Mouse (Mus musculus): ENCODE results near the gene Ccdc144b. TPM values are rescaled to one million over a fixed set of nuclear protein-coding genes. Genes with fewer than 3 reads are reported as not detected.

Gene Ccdc144b
- polyA plus RNA-seq, 1 experiment from 2014 or later, result not detected

DNA sequence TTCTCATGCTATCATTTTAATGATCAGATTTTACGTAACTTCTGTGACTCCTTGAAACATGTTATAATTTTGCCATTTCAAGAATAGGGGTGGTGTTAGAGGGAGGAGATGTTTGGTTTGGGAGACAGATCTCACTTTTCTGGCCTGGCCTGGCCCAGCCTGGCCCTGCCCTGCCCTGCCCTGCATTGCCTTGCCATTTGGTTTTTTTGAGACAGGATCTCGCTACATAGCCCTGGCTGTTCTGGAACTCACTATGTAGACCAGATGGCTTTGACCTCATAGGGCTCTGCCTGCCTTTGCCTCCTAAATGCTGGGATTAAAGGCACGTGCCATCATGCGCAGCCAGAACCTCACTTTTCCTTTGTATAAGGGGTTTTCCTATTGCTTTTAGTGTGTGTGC is 17.1 kb upstream of the Ccdc144b start:
- Histone ChIP-seq H3K27ac (replicated peaks) (no peak overlapping the region), H3K4me1 (peaks cover 14% of the 10 kb centered on the region), H3K9ac (no peak overlapping the region), H3K27me3 (no peaks in the 10 kb centered on the region), H3K4me3 (replicated peaks) (no peak overlapping the region), H3K36me3 (peaks cover 33% of the 10 kb centered on the region), H3K4me2 (replicated peaks) (no peak overlapping the region), H3K9me3 (replicated peaks) (no peaks in the 10 kb centered on the region)
- WGBS, result 90% methylated on average over 4 of the region's 4 CpGs
- ATAC-seq (ENCODE audit: insufficient number of reproducible peaks, low FRiP score, low TSS enrichment, low read depth), result no peak

DNA sequence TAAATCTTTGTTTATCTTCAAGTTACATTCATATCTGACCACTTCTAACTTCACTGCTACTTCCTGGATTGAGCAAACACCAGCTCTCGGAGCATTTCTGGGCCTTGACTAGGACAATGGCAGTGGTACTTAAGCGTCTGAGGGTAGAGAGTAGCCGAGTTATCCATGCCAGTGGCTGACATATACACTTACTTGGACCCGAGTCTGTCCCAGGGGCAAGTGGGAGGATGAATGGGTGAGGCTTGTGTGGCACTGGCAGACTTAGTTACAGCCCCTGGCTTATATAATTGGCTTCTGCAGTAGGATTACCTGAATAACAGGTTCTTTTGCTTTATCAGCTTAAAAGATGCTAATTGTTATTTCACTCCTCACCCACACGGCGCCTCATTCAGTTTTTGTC is 14.4 kb upstream of the Ccdc144b start:
- Histone ChIP-seq H3K4me1 (peaks cover 14% of the 10 kb centered on the region), H3K9me3 (replicated peaks) (no peaks in the 10 kb centered on the region), H3K27ac (replicated peaks) (no peak overlapping the region), H3K4me2 (replicated peaks) (no peak overlapping the region), H3K27me3 (no peaks in the 10 kb centered on the region), H3K9ac (no peak overlapping the region), H3K4me3 (replicated peaks) (peak overlapping the region; percentile 9; the same call in 1 of the 2 replicates), H3K36me3 (peaks cover 12% of the 10 kb centered on the region; the same call in 1 of the 2 replicates)
- 74% methylated on average over 6 of the region's 6 CpGs for WGBS
- ATAC-seq (ENCODE audit: insufficient number of reproducible peaks, low FRiP score, low TSS enrichment, low read depth), result no peak

DNA sequence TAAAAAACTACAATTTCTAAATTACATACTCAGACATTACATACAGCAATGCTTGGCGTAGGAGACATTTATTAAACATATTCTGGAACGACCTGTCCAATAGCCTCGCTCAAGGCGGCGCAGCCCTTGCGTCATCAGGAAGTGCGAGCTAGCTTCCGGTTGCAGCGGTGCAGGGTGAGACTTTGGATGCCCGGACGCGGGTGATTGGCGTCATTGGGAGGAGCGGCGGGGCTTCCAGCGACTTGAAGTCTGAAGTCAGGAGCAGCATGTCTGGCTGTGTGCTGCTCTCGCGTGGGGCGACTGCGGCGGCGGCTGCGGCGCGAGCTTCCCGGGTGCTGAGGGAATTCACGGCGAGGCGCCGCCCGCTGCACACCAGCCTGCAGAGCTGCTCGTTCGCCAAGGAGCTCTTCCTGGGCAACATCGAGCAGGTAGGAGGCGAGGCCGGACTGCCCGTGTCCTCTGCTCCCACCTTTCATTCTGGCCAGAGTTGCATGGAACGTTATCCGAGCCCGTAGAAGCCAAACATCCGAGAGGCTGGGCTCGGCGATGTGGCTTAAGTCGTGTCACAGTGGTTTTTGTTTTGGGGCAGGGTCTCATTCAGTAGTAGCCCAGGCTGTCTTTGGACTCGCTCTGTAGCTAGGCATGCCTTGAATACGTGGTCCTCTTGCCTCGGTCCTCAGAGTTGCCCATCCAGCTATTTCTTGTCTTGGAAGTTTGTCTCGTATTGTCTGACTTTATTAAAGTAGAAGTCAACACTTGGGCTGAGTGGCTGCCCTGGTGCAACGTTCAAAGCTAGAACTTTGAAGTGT is 12.7 kb upstream of the Ccdc144b start, which contains the start of gene Acad9:
TSS of gene Acad9 (plus strand) at position 137 of the 809 bp plus-strand sequence.
- Histone ChIP-seq H3K9ac (peak within 1 kb of the TSS; percentile 91), H3K4me2 (replicated peaks) (peak within 1 kb of the TSS; percentile 67), H3K4me1 (peaks cover 14% of the 10 kb centered on the region), H3K9me3 (replicated peaks) (no peaks in the 10 kb centered on the region), H3K4me3 (replicated peaks) (peak within 1 kb of the TSS; percentile 92), H3K36me3 (peaks cover 12% of the 10 kb centered on the region; the same call in 1 of the 2 replicates), H3K27ac (replicated peaks) (peak within 1 kb of the TSS; percentile 74), H3K27me3 (peaks cover 8% of the 10 kb centered on the region)
- peak; percentile 95 for ATAC-seq (ENCODE audit: insufficient number of reproducible peaks, low FRiP score, low TSS enrichment, low read depth)
- whole genome bisulfite sequencing, result under 1% methylated on average over 49 of the region's 49 CpGs

DNA sequence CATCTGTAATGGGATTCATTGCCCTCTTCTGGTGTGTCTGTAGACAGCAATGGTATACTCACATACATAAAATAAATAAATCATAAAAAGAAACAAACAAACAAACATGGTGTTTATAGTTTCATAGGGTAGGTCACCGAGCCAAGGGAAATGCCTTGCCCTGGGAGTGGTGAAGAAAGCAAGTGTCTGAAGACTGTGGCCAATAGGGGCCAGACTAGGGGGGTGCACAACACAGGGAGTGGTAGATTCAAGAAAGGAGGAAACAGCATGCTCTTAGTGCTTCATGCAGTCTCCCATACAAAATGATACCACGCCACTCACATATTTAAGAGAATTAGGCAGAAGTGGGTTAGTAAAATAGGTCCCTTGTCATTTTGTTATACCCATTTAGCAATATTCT is 11.8 kb upstream of the Ccdc144b start:
- H3K4me3 ChIP-seq (replicated peaks), result peak overlapping the region; percentile 92
- H3K9ac ChIP-seq, result no peak overlapping the region
- ATAC-seq (ENCODE audit: insufficient number of reproducible peaks, low FRiP score, low TSS enrichment, low read depth), result no peak

DNA sequence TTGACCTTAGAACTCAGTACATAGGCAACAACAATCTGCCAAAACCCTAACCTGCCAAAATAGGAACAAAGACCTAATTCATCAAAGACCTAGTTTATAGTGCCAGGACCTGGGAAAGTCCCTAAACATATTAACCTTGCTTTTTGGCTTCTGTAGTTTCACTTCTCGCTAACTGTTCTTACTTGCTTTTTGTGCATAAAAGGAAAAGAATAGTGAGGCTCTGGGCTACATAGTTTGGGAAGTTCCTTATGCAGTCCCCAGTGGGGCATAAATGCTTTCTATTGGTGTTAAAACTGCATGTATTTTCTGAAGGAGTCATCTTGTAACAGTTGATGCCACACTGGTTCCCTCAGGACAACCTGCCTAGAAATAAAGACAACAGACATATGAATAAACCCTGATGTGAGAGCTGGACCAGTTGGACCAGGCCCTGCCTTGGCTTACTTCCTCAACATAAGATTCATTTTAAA is 11.3 kb upstream of the Ccdc144b start:
- H3K36me3 ChIP-seq, result 0 out of 2 replicates have a peak, but pooled peaks cover 3% of the 10 kb centered on the region
- H3K27me3 ChIP-seq, result peaks cover 8% of the 10 kb centered on the region
- H3K9ac ChIP-seq, result no peak overlapping the region
- H3K4me2 ChIP-seq (replicated peaks), result no peak overlapping the region
- peaks cover 14% of the 10 kb centered on the region for H3K4me1 ChIP-seq
- H3K27ac ChIP-seq (replicated peaks), result no peak overlapping the region
- no peak for ATAC-seq (ENCODE audit: insufficient number of reproducible peaks, low FRiP score, low TSS enrichment, low read depth)
- H3K4me3 ChIP-seq (replicated peaks), result no peak overlapping the region
- 89% methylated on average over 1 of the region's 1 CpGs for WGBS
- H3K9me3 ChIP-seq (replicated peaks), result no peaks in the 10 kb centered on the region

More for the DNA sequence above, 11.8 kb upstream of the Ccdc144b start:
- 97% methylated on average over 2 of the region's 2 CpGs for WGBS
- H3K4me2 ChIP-seq (replicated peaks), result peak overlapping the region; percentile 67
- H3K27ac ChIP-seq (replicated peaks), result no peak overlapping the region
- peaks cover 6% of the 10 kb centered on the region; the same call in 1 of the 2 replicates for H3K36me3 ChIP-seq
- H3K9me3 ChIP-seq (replicated peaks), result no peaks in the 10 kb centered on the region
- peaks cover 8% of the 10 kb centered on the region for H3K27me3 ChIP-seq
- peaks cover 14% of the 10 kb centered on the region for H3K4me1 ChIP-seq

DNA sequence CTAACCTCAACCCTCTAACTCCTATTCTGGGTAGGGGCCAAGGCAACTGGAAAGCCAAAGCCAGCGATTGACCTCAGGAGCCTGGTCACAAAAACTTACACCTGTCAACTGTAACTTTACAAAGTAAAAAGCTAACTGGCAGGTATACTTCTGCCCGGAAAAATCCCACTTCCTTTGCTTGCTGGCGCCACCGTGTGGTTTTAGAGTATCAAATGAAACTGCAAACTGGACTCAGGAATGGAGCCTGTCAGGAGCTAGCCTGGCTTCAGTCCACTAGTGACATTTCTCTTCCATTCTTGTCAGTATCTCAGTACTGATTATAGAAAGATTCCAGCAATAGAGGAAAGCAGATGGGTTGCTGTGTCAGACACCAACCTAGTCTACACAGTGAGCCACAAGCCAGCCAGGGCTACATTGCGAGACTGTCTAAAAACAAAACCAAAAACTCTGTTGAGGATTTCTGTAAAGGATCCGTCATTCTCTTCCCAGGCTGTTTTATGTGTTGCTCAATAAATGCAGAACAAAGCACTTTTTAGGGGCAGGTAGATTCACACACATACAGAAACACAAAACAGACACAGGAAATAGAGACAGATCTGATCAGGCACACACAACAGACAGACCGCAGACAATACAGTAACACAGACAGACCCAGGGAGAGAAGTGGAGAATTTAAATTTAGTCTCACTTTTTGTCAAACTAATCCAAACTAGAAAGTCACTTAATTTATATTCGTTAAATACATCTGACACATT is 6.9 kb upstream of the Ccdc144b start:
- H3K4me2 ChIP-seq (replicated peaks), result no peak overlapping the region
- H3K4me1 ChIP-seq, result no peaks in the 10 kb centered on the region
- H3K4me3 ChIP-seq (replicated peaks), result no peak overlapping the region
- no peak for ATAC-seq (ENCODE audit: insufficient number of reproducible peaks, low FRiP score, low TSS enrichment, low read depth)
- no peaks in the 10 kb centered on the region for H3K36me3 ChIP-seq
- H3K27me3 ChIP-seq, result peaks cover 8% of the 10 kb centered on the region
- 32% methylated on average over 8 of the region's 8 CpGs for WGBS
- H3K27ac ChIP-seq (replicated peaks), result no peak overlapping the region
- H3K9me3 ChIP-seq (replicated peaks), result no peaks in the 10 kb centered on the region
- H3K9ac ChIP-seq, result no peak overlapping the region

DNA sequence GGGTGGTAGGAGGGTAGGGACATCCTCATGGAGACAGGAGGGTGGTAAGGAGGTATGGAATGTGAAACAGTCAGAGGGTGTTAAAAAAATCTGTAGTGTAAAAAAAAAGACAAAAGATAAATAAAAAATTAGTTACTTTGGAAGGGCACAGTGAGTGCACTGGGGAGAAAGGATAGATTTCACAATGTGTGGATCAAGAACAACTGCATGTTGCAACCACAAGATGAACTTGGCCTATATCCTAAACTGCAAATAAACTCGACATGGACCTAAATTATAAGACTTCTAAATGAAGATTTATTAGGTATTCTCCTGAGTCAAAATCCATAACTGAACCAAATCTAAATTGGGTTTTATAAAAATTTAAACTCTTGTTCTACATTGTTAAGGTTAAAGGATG is 4.2 kb downstream of the Ccdc144b start:
- Histone ChIP-seq H3K9me3 (replicated peaks) (no peaks in the 10 kb centered on the region), H3K9ac (no peak overlapping the region), H3K27me3 (no peaks in the 10 kb centered on the region), H3K36me3 (no peaks in the 10 kb centered on the region), H3K27ac (replicated peaks) (no peak overlapping the region), H3K4me3 (replicated peaks) (no peak overlapping the region), H3K4me1 (no peaks in the 10 kb centered on the region), H3K4me2 (replicated peaks) (no peak overlapping the region)
- no peak for ATAC-seq (ENCODE audit: insufficient number of reproducible peaks, low FRiP score, low TSS enrichment, low read depth)
- WGBS, result 69% methylated on average over 1 of the region's 1 CpGs

DNA sequence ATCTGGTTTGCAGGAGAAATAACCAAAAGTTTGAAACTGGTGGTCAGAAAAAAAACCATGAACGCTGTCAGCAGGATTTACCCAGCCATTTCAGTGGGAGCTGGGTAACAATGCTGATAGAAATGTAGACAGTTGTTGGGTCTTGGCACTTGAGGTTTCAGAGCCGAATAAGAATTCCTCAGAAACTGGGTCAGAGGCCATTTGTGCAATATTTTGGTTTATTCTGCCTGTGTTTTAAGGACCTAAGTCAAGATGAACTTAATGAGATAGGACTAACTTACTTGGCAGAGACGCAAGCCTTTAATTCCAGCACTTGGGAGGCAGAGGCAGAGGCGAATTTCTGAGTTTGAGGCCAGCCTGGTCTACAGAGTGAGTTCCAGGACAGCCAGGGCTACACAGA is 8.3 kb downstream of the Ccdc144b start:
- H3K27me3 ChIP-seq, result no peaks in the 10 kb centered on the region
- H3K4me1 ChIP-seq, result no peaks in the 10 kb centered on the region
- no peaks in the 10 kb centered on the region for H3K9me3 ChIP-seq (replicated peaks)
- no peak for ATAC-seq (ENCODE audit: insufficient number of reproducible peaks, low FRiP score, low TSS enrichment, low read depth)
- H3K4me2 ChIP-seq (replicated peaks), result no peak overlapping the region
- no peak overlapping the region for H3K9ac ChIP-seq
- H3K27ac ChIP-seq (replicated peaks), result no peak overlapping the region
- WGBS, result 75% methylated on average over 4 of the region's 4 CpGs
- H3K4me3 ChIP-seq (replicated peaks), result no peak overlapping the region
- H3K36me3 ChIP-seq, result no peaks in the 10 kb centered on the region

DNA sequence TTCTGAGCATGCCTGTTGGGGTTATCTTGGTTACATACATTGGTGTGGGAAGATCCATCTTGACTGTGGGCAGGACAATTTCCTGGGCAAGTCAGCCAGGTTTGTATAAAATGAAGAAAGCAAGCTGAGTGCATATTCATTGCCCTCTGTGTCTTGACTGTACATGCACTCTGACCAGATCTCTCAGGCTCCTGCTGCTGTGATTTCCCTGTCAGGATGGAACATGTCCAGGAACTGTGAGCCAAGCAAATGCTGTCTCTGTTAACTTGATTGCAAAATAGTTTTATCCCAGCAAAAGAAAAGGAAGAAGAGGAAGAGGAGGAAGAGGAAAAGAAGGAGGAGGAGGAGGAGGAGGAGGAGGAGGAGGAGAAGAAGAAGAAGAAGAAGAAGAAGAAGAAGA is 8.8 kb downstream of the Ccdc144b start:
- Histone ChIP-seq H3K9me3 (replicated peaks) (no peaks in the 10 kb centered on the region), H3K27me3 (no peaks in the 10 kb centered on the region), H3K4me1 (no peaks in the 10 kb centered on the region), H3K9ac (no peak overlapping the region), H3K4me3 (replicated peaks) (no peak overlapping the region), H3K36me3 (no peaks in the 10 kb centered on the region), H3K27ac (replicated peaks) (no peak overlapping the region), H3K4me2 (replicated peaks) (no peak overlapping the region)
- no peak for ATAC-seq (ENCODE audit: insufficient number of reproducible peaks, low FRiP score, low TSS enrichment, low read depth)

DNA sequence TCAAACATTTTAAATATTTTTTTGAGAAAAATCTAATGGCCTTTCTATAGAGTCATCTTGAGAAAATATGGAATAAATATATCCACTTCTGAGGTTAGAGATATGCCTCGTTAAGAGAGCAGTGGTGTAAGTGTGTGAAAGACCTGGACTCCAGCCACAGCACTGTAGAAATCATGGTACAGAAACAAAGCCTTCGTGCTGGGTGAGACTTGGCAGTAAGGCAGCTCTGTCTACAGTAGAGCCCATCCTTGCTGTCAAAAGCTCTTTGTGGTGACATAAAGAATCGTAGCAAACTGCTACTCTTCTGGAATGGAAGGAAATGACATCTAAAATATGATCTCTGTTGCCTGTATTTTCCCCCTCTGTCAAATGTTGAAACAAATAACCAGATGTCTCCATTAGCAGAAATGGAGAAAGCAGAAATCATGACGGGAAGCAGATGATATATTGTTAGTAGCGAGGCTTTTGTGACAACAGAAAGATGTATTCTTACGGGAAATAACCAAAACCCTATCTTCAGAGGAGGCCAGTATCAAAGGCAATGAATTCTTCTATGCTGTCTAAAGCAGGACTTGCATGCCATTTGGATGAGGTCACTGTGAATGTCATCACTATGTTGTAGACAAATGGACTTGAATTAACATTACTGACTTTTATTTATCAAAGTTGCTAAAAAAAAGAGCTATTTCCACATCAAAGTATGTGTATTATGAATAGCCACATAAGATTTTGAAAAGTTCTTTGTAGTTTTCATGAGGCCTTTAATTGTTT is 21.4 kb downstream of the Ccdc144b start:
- no peaks in the 10 kb centered on the region for H3K4me1 ChIP-seq
- H3K4me2 ChIP-seq (replicated peaks), result no peak overlapping the region
- 55% methylated on average over 6 of the region's 6 CpGs for WGBS
- no peaks in the 10 kb centered on the region for H3K9me3 ChIP-seq (replicated peaks)
- no peaks in the 10 kb centered on the region for H3K27me3 ChIP-seq
- ATAC-seq (ENCODE audit: insufficient number of reproducible peaks, low FRiP score, low TSS enrichment, low read depth), result no peak
- no peak overlapping the region for H3K27ac ChIP-seq (replicated peaks)
- H3K9ac ChIP-seq, result no peak overlapping the region
- H3K4me3 ChIP-seq (replicated peaks), result no peak overlapping the region
- no peaks in the 10 kb centered on the region for H3K36me3 ChIP-seq

DNA sequence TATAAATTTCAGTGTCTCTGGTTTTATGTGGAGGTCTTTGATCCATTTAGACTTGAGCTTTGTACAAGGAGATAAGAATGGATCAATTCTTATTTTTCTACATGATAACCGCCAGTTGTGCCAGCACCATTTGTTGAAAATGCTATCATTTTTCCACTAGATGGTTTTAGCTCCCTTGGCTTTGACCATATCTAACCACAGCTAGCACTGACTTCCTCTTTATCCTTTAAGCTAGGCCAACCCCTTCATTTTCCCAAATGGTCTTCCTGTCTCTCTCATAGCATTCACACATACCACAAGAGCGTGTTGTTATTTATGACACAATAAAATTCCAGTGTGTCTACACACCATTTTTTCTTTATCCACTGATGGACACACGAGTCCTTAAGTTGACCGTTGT is 23.4 kb downstream of the Ccdc144b start:
- Histone ChIP-seq H3K27ac (replicated peaks) (no peak overlapping the region), H3K27me3 (no peaks in the 10 kb centered on the region), H3K9ac (no peak overlapping the region), H3K36me3 (no peaks in the 10 kb centered on the region), H3K4me1 (no peaks in the 10 kb centered on the region), H3K9me3 (replicated peaks) (no peaks in the 10 kb centered on the region), H3K4me2 (replicated peaks) (no peak overlapping the region), H3K4me3 (replicated peaks) (no peak overlapping the region)
- no peak for ATAC-seq (ENCODE audit: insufficient number of reproducible peaks, low FRiP score, low TSS enrichment, low read depth)
- WGBS, result 89% methylated on average over 4 of the region's 4 CpGs
